Mouse (Mus musculus): Measurements from ENCODE around the gene Agap1. TPM values are rescaled to one million over a fixed set of nuclear protein-coding genes. Genes with fewer than 3 reads are reported as not detected.

Gene Agap1
- polyA plus RNA-seq, 1 experiment from 2014 or later = 31.9 TPM

- Histone ChIP-seq H3K9me3 (ENCODE audit: control insufficient read depth, low read length) (no peaks in the 10 kb centered on the region; the same call in 1 of the 2 replicates), H3K4me3 (ENCODE audit: low read length) (peak overlapping the region; percentile 88), H3K9ac (ENCODE audit: low read depth, low read length) (peak overlapping the region; percentile 92; the same call in 1 of the 2 replicates), H3K27me3 (replicated peaks; ENCODE audit: control insufficient read depth, insufficient read depth, low read length) (no peaks in the 10 kb centered on the region), H3K36me3 (ENCODE audit: control insufficient read depth, insufficient read depth, low read length) (no peaks in the 10 kb centered on the region), H3K4me2 (ENCODE audit: low read length) (peak overlapping the region; percentile 81), H3K27ac (ENCODE audit: low read depth, low read length) (no peak overlapping the region; the same call in 1 of the 2 replicates), H3K4me1 (ENCODE audit: control insufficient read depth, insufficient read depth, low read depth, low read length) (peaks cover 20% of the 10 kb centered on the region)
- ATAC-seq = no peak
- 32% methylated on average over 6 of the region's 6 CpGs for WGBS
Measured at GRCm38 (mm10) chr1:89453666-89454065, 940 bp upstream of the Agap1 start.

- under 1% methylated on average over 49 of the region's 51 CpGs for WGBS
- H3K27me3 ChIP-seq (replicated peaks; ENCODE audit: control insufficient read depth, insufficient read depth, low read length) = no peaks in the 10 kb centered on the region
- H3K36me3 ChIP-seq (ENCODE audit: control insufficient read depth, insufficient read depth, low read length) = no peaks in the 10 kb centered on the region
- peak overlapping the region; percentile 86 for H3K27ac ChIP-seq (ENCODE audit: low read depth, low read length)
- peak overlapping the region; percentile 81 for H3K4me2 ChIP-seq (ENCODE audit: low read length)
- peaks cover 20% of the 10 kb centered on the region for H3K4me1 ChIP-seq (ENCODE audit: control insufficient read depth, insufficient read depth, low read depth, low read length)
- peak overlapping the region; percentile 92 for H3K9ac ChIP-seq (ENCODE audit: low read depth, low read length)
- H3K9me3 ChIP-seq (ENCODE audit: control insufficient read depth, low read length) = no peaks in the 10 kb centered on the region; the same call in 1 of the 2 replicates
- peak overlapping the region; percentile 88 for H3K4me3 ChIP-seq (ENCODE audit: low read length)
- ATAC-seq = peak; percentile 7; the same call in 1 of the 2 replicates
Measured at GRCm38 (mm10) chr1:89455421-89456091, 950 bp downstream of the Agap1 start.

- H3K27ac ChIP-seq (ENCODE audit: low read depth, low read length) = no peak overlapping the region; the same call in 1 of the 2 replicates
- 20% methylated on average over 5 of the region's 5 CpGs for WGBS
- no peak for ATAC-seq
Measured at GRCm38 (mm10) chr1:89456456-89456855, 1.9 kb downstream of the Agap1 start.

GRCm38 (mm10) chr1:89457126-89458031 lies 2.8 kb downstream of the Agap1 start:
- 49% methylated on average over 17 of the region's 17 CpGs for WGBS
- Histone ChIP-seq H3K27me3 (replicated peaks; ENCODE audit: control insufficient read depth, insufficient read depth, low read length) (no peaks in the 10 kb centered on the region), H3K4me3 (ENCODE audit: low read length) (peak overlapping the region; percentile 88), H3K9me3 (ENCODE audit: control insufficient read depth, low read length) (no peaks in the 10 kb centered on the region; the same call in 1 of the 2 replicates), H3K36me3 (ENCODE audit: control insufficient read depth, insufficient read depth, low read length) (no peaks in the 10 kb centered on the region), H3K27ac (ENCODE audit: low read depth, low read length) (no peak overlapping the region), H3K4me1 (ENCODE audit: control insufficient read depth, insufficient read depth, low read depth, low read length) (peaks cover 20% of the 10 kb centered on the region), H3K9ac (ENCODE audit: low read depth, low read length) (no peak overlapping the region), H3K4me2 (ENCODE audit: low read length) (peak overlapping the region; percentile 81)
- no peak for ATAC-seq

More at GRCm38 (mm10) chr1:89456456-89456855, 1.9 kb downstream of the Agap1 start:
- H3K4me3 ChIP-seq (ENCODE audit: low read length) = peak overlapping the region; percentile 88
- no peaks in the 10 kb centered on the region; the same call in 1 of the 2 replicates for H3K9me3 ChIP-seq (ENCODE audit: control insufficient read depth, low read length)
- H3K4me1 ChIP-seq (ENCODE audit: control insufficient read depth, insufficient read depth, low read depth, low read length) = peaks cover 20% of the 10 kb centered on the region
- H3K36me3 ChIP-seq (ENCODE audit: control insufficient read depth, insufficient read depth, low read length) = no peaks in the 10 kb centered on the region
- H3K4me2 ChIP-seq (ENCODE audit: low read length) = peak overlapping the region; percentile 81
- H3K9ac ChIP-seq (ENCODE audit: low read depth, low read length) = peak overlapping the region; percentile 92
- H3K27me3 ChIP-seq (replicated peaks; ENCODE audit: control insufficient read depth, insufficient read depth, low read length) = no peaks in the 10 kb centered on the region

- no peak overlapping the region for H3K4me2 ChIP-seq (ENCODE audit: low read length)
- H3K36me3 ChIP-seq (ENCODE audit: control insufficient read depth, insufficient read depth, low read length) = no peaks in the 10 kb centered on the region
- H3K4me3 ChIP-seq (ENCODE audit: low read length) = no peak overlapping the region
- H3K4me1 ChIP-seq (ENCODE audit: control insufficient read depth, insufficient read depth, low read depth, low read length) = peaks cover 30% of the 10 kb centered on the region
- no peak for ATAC-seq
- no peaks in the 10 kb centered on the region; the same call in 1 of the 2 replicates for H3K9me3 ChIP-seq (ENCODE audit: control insufficient read depth, low read length)
- H3K9ac ChIP-seq (ENCODE audit: low read depth, low read length) = no peak overlapping the region
- H3K27ac ChIP-seq (ENCODE audit: low read depth, low read length) = no peak overlapping the region
- H3K27me3 ChIP-seq (replicated peaks; ENCODE audit: control insufficient read depth, insufficient read depth, low read length) = no peaks in the 10 kb centered on the region
- 77% methylated on average over 5 of the region's 5 CpGs for WGBS
Measured at GRCm38 (mm10) chr1:89461881-89462280, 7.3 kb downstream of the Agap1 start.

- H3K4me1 ChIP-seq (ENCODE audit: control insufficient read depth, insufficient read depth, low read depth, low read length) = peaks cover 34% of the 10 kb centered on the region
- WGBS = 47% methylated on average over 8 of the region's 8 CpGs
Measured at GRCm38 (mm10) chr1:89463138-89463537, 8.5 kb downstream of the Agap1 start.

GRCm38 (mm10) chr1:89465417-89466002 lies 10.9 kb downstream of the Agap1 start:
- H3K27me3 ChIP-seq (replicated peaks; ENCODE audit: control insufficient read depth, insufficient read depth, low read length) = no peaks in the 10 kb centered on the region
- no peaks in the 10 kb centered on the region for H3K9me3 ChIP-seq (ENCODE audit: control insufficient read depth, low read length)
- no peaks in the 10 kb centered on the region for H3K36me3 ChIP-seq (ENCODE audit: control insufficient read depth, insufficient read depth, low read length)
- H3K4me1 ChIP-seq (ENCODE audit: control insufficient read depth, insufficient read depth, low read depth, low read length) = peaks cover 44% of the 10 kb centered on the region
- no peak overlapping the region for H3K27ac ChIP-seq (ENCODE audit: low read depth, low read length)
- 22% methylated on average over 5 of the region's 5 CpGs for WGBS
- no peak overlapping the region for H3K4me3 ChIP-seq (ENCODE audit: low read length)
- no peak for ATAC-seq
- no peak overlapping the region for H3K4me2 ChIP-seq (ENCODE audit: low read length)
- H3K9ac ChIP-seq (ENCODE audit: low read depth, low read length) = no peak overlapping the region; the same call in 1 of the 2 replicates

More at GRCm38 (mm10) chr1:89463138-89463537, 8.5 kb downstream of the Agap1 start:
- Histone ChIP-seq H3K27me3 (replicated peaks; ENCODE audit: control insufficient read depth, insufficient read depth, low read length) (no peaks in the 10 kb centered on the region), H3K9me3 (ENCODE audit: control insufficient read depth, low read length) (no peaks in the 10 kb centered on the region; the same call in 1 of the 2 replicates), H3K9ac (ENCODE audit: low read depth, low read length) (no peak overlapping the region), H3K27ac (ENCODE audit: low read depth, low read length) (no peak overlapping the region), H3K4me2 (ENCODE audit: low read length) (no peak overlapping the region), H3K36me3 (ENCODE audit: control insufficient read depth, insufficient read depth, low read length) (no peaks in the 10 kb centered on the region), H3K4me3 (ENCODE audit: low read length) (no peak overlapping the region)
- ATAC-seq = no peak

GRCm38 (mm10) chr1:89467321-89468069 lies 12.9 kb downstream of the Agap1 start:
- H3K27ac ChIP-seq (ENCODE audit: low read depth, low read length) = no peak overlapping the region

More at GRCm38 (mm10) chr1:89467321-89468069, 12.9 kb downstream of the Agap1 start:
- H3K9ac ChIP-seq (ENCODE audit: low read depth, low read length) = no peak overlapping the region
- H3K27me3 ChIP-seq (replicated peaks; ENCODE audit: control insufficient read depth, insufficient read depth, low read length) = no peaks in the 10 kb centered on the region
- H3K4me1 ChIP-seq (ENCODE audit: control insufficient read depth, insufficient read depth, low read depth, low read length) = peaks cover 54% of the 10 kb centered on the region
- no peak overlapping the region for H3K4me2 ChIP-seq (ENCODE audit: low read length)
- 20% methylated on average over 6 of the region's 6 CpGs for WGBS
- no peaks in the 10 kb centered on the region for H3K36me3 ChIP-seq (ENCODE audit: control insufficient read depth, insufficient read depth, low read length)
- no peak overlapping the region for H3K4me3 ChIP-seq (ENCODE audit: low read length)
- peak; percentile 27 for ATAC-seq
- no peaks in the 10 kb centered on the region for H3K9me3 ChIP-seq (ENCODE audit: control insufficient read depth, low read length)
